Mouse (Mus musculus): ENCODE data around the gene Abhd12.

- TF ChIP-seq CTCF (IDR thresholded peaks at IDR 0.05; ENCODE audit: low read depth, low read length) = no peak
- TF ChIP-seq GATA1 (IDR thresholded peaks at IDR 0.05; ENCODE audit: borderline replicate concordance, low read length) = no peak
These were observed 67.6 kb downstream of the Abhd12 start for GRCm38 (mm10) chr2:150836906-150837305.
